Mouse (Mus musculus): Measurements from ENCODE around the gene Sec31a. TPM values are rescaled to one million over a fixed set of nuclear protein-coding genes. Genes with fewer than 3 reads are reported as not detected.

Gene Sec31a
- polyA plus RNA-seq, 1 experiment = 168 TPM

DNA sequence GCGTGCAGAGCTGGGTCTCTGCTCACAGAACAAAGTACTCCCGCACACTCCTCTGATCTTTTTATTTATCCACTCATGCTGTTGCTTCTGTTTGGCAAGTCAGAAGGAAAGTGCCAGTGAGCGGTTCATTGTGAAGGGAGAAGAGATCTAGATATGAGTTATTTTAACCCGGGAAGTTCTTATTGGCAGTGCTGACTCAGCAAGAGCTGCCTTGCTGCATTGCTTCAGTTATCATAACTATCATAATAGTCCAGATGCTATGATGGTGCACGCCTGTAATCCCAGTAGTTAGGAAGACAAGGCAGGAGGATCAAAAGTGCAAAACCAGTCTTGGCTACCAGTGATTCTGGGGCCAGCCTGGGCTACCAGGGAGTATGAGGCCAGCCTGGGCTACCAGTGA, 103.6 kb downstream of the Sec31a start:
- no peaks in the 10 kb centered on the region for H3K36me3 ChIP-seq (ENCODE audit: control insufficient read depth, insufficient read depth)
- H3K27me3 ChIP-seq (ENCODE audit: control insufficient read depth, insufficient read depth, insufficient read length) = peaks cover 18% of the 10 kb centered on the region
- H3K79me2 ChIP-seq (ENCODE audit: control insufficient read depth, insufficient read depth) = no peaks in the 10 kb centered on the region
- TF ChIP-seq E2F4 (IDR thresholded peaks at IDR 0.05; ENCODE audit: insufficient read depth) (no peak), TCF3 (IDR thresholded peaks at IDR 0.05; ENCODE audit: insufficient read length, low read depth) (no peak), POLR2A (IDR thresholded peaks at IDR 0.05; ENCODE audit: insufficient read length, low read depth) (no peak), POLR2AphosphoS2 (IDR thresholded peaks at IDR 0.05; ENCODE audit: insufficient read length, low read depth) (no peak), MYOG (IDR thresholded peaks at IDR 0.05; ENCODE audit: control insufficient read depth in 1 of 3, insufficient read depth in 1 of 3, insufficient read length in 2 of 3, low read depth in 2 of 3) (no peak), REST (IDR thresholded peaks at IDR 0.05; ENCODE audit: insufficient read depth, insufficient read length) (no peak), USF1 (IDR thresholded peaks at IDR 0.05; ENCODE audit: low read depth) (no peak), TCF12 (IDR thresholded peaks at IDR 0.05; ENCODE audit: insufficient read depth, poor library complexity, severe bottlenecking) (no peak), CEBPB (IDR thresholded peaks at IDR 0.05; ENCODE audit: insufficient read depth, poor library complexity, severe bottlenecking) (no peak), SRF (IDR thresholded peaks at IDR 0.05; ENCODE audit: control insufficient read depth, insufficient read length, low read depth) (no peak), MYOD1 (IDR thresholded peaks at IDR 0.05; ENCODE audit: control insufficient read depth in 1 of 3, insufficient read length in 2 of 3, low read depth in 2 of 3) (no peak), MAX (IDR thresholded peaks at IDR 0.05; ENCODE audit: low read depth) (no peak)
- no peak overlapping the region for H3K4me2 ChIP-seq (ENCODE audit: low read depth)
- no peak overlapping the region for H3ac ChIP-seq (ENCODE audit: control insufficient read depth, insufficient read length)
- H3K4me3 ChIP-seq = no peak overlapping the region

Other genes starting within 250 kb of the Sec31a start
- 2.9 TPM for gene Lin54, start 84.4 kb upstream of the Sec31a start, polyA plus RNA-seq (2012; fragmentation: generic; extraction: Trizol)
- 104 TPM for gene Cops4, start 102.1 kb upstream of the Sec31a start, polyA plus RNA-seq (2012; fragmentation: generic; extraction: Trizol)
- 4.8 TPM for gene Plac8, start 156.0 kb upstream of the Sec31a start, polyA plus RNA-seq (2012; fragmentation: generic; extraction: Trizol)

Measured in myocyte (in vitro differentiated cells).